10 mouse cellular contexts compared by ENCODE assay signal in the genomic region with DNA sequence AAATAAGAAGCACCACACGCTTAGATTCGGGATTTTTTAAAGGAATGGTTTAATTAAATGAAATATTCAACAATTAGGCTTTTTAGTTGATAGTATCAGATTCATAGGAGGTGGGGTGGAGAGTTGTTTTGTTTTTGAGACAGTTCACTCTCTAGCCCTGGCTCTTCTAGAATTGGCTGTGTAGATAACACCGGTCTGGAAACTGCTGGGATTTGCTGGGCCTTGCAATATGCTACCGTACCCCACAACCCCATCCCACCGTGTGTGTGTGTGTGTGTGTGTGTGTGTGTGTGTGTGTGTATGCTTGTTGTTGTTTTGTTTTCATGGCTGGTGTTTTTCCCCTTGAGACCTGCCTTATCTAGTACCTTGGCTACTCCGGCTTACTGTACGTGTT. TPM values are rescaled to one million over a fixed set of nuclear protein-coding genes. Genes with fewer than 3 reads are reported as not detected.
DNase-seq lines count a peak whose midpoint lies in the region; ATAC-seq and TF ChIP-seq lines count a peak whose summit lies in the region.
"Had no signal": no experiment of that assay in that cellular context is flagged by ENCODE, and none has a peak within 500 bp of the region (broad histone marks: within the 10 kb centered on the region; RNA-seq: fewer than 3 reads in every experiment).

No protein-coding gene starts in this region.

- no peak for TF ChIP-seq EP300 in heart, adult 2 months (IDR thresholded peaks at IDR 0.05; ENCODE audit: insufficient read depth, low read depth, low read length)
- no peak for TF ChIP-seq EP300 in ES-Bruce4 (IDR thresholded peaks at IDR 0.05; ENCODE audit: insufficient read depth, low read depth, low read length)

- WGBS in heart, embryonic 13.5 days: 31% methylated on average over 7 of the region's 7 CpGs
- 41% methylated on average over 7 of the region's 7 CpGs for WGBS in heart, adult 2 months
- 28% methylated on average over 7 of the region's 7 CpGs for WGBS in forebrain, embryonic 15.5 days
- 33% methylated on average over 7 of the region's 7 CpGs for WGBS in midbrain, embryonic 11.5 days

- H3K27me3 ChIP-seq in heart, embryonic 13.5 days (replicated peaks): no peaks in the 10 kb centered on the region
- H3K27me3 ChIP-seq in heart, adult 2 months (ENCODE audit: control insufficient read depth, insufficient read depth, low read length): no peaks in the 10 kb centered on the region; the same call in 1 of the 2 replicates
- no peaks in the 10 kb centered on the region for H3K27me3 ChIP-seq in ES-Bruce4 (ENCODE audit: control insufficient read depth, insufficient read depth, low read length, poor library complexity, severe bottlenecking)
- H3K27me3 ChIP-seq in forebrain, embryonic 15.5 days: no peaks in the 10 kb centered on the region
- no peaks in the 10 kb centered on the region for H3K27me3 ChIP-seq in midbrain, embryonic 11.5 days (ENCODE audit: control insufficient read depth, insufficient read depth, low read length)

- H3K4me3 ChIP-seq in heart, embryonic 13.5 days: peak overlapping the region; percentile 42
- H3K4me3 ChIP-seq in heart, adult 2 months: no peak overlapping the region
- 0 out of 2 replicates have a peak overlapping the region, but pooled peaks have one; percentile 21 for H3K4me3 ChIP-seq in ES-Bruce4 (ENCODE audit: low read depth, low read length)
- H3K4me3 ChIP-seq in forebrain, embryonic 15.5 days: peak overlapping the region; percentile 43
- no peak overlapping the region for H3K4me3 ChIP-seq in midbrain, embryonic 11.5 days (ENCODE audit: low read depth, low read length)
- H3K4me3 ChIP-seq: liver, embryonic 15.5 days had no signal

- TF ChIP-seq POLR2A in heart, adult 2 months (IDR thresholded peaks at IDR 0.05; ENCODE audit: insufficient read depth, low read depth, low read length): no peak
- TF ChIP-seq POLR2A in ES-Bruce4 (IDR thresholded peaks at IDR 0.05; ENCODE audit: insufficient read depth, low read length): no peak

- no peaks in the 10 kb centered on the region for H3K9me3 ChIP-seq in heart, embryonic 13.5 days
- no peaks in the 10 kb centered on the region for H3K9me3 ChIP-seq in ES-Bruce4 (replicated peaks; ENCODE audit: control insufficient read depth, insufficient read depth, low read length, poor library complexity, severe bottlenecking)
- H3K9me3 ChIP-seq in forebrain, embryonic 15.5 days: no peaks in the 10 kb centered on the region
- no peaks in the 10 kb centered on the region for H3K9me3 ChIP-seq in midbrain, embryonic 11.5 days (ENCODE audit: control insufficient read depth, low read length)
- H3K9me3 ChIP-seq: liver, embryonic 15.5 days had no signal

- H3K4me1 ChIP-seq in heart, embryonic 13.5 days: peaks cover 6% of the 10 kb centered on the region
- no peaks in the 10 kb centered on the region; the same call in 1 of the 2 replicates for H3K4me1 ChIP-seq in heart, adult 2 months (ENCODE audit: control insufficient read depth, insufficient read depth, low read length)
- H3K4me1 ChIP-seq in ES-Bruce4 (ENCODE audit: control insufficient read depth, insufficient read depth, low read length): no peaks in the 10 kb centered on the region
- peaks cover 5% of the 10 kb centered on the region for H3K4me1 ChIP-seq in forebrain, embryonic 15.5 days
- H3K4me1 ChIP-seq in midbrain, embryonic 11.5 days (ENCODE audit: control insufficient read depth, insufficient read depth, low read length): peaks cover 5% of the 10 kb centered on the region; the same call in 1 of the 2 replicates
- H3K4me1 ChIP-seq: liver, embryonic 15.5 days had no signal

- no peak for ATAC-seq in heart, embryonic 13.5 days (ENCODE audit: extremely low read depth, insufficient number of reproducible peaks, low FRiP score, low TSS enrichment)
- ATAC-seq in forebrain, embryonic 15.5 days (replicated peaks): peak; percentile 77
- peak; percentile 72 for ATAC-seq in midbrain, embryonic 11.5 days (ENCODE audit: low FRiP score)

- intact Hi-C loops in heart, adult 2 months (cut with DNase I): no loop called here
- intact Hi-C loops in left cerebral cortex, postnatal 4 days (cut with DNase I): no loop called here

- no peak for TF ChIP-seq CTCF in heart, adult 2 months (IDR thresholded peaks at IDR 0.05)
- no peak for TF ChIP-seq CTCF in ES-Bruce4 (IDR thresholded peaks at IDR 0.05; ENCODE audit: low read depth, low read length)

- H3K9ac ChIP-seq in heart, embryonic 13.5 days: no peak overlapping the region
- H3K9ac ChIP-seq in heart, adult 2 months (ENCODE audit: low read depth, low read length): no peak overlapping the region
- no peak overlapping the region for H3K9ac ChIP-seq in ES-Bruce4 (ENCODE audit: low read depth, poor library complexity, severe bottlenecking)
- no peak overlapping the region for H3K9ac ChIP-seq in forebrain, embryonic 15.5 days (replicated peaks)
- H3K9ac ChIP-seq in midbrain, embryonic 11.5 days (ENCODE audit: low read length): no peak overlapping the region
- H3K9ac ChIP-seq: liver, embryonic 15.5 days had no signal

- H3K36me3 ChIP-seq in heart, embryonic 13.5 days: no peaks in the 10 kb centered on the region
- no peaks in the 10 kb centered on the region for H3K36me3 ChIP-seq in heart, adult 2 months (ENCODE audit: control insufficient read depth, insufficient read depth, low read length)
- H3K36me3 ChIP-seq in ES-Bruce4 (ENCODE audit: control insufficient read depth, insufficient read depth, low read length, poor library complexity, severe bottlenecking): no peaks in the 10 kb centered on the region
- no peaks in the 10 kb centered on the region for H3K36me3 ChIP-seq in forebrain, embryonic 15.5 days
- H3K36me3 ChIP-seq in midbrain, embryonic 11.5 days (ENCODE audit: control insufficient read depth, insufficient read depth, low read length): no peaks in the 10 kb centered on the region
- H3K36me3 ChIP-seq: liver, embryonic 15.5 days had no signal

- DNase-seq in heart, adult 2 months: no peak
- no peak for DNase-seq in midbrain, embryonic 11.5 days (ENCODE audit: low spot score, missing footprints)
- DNase-seq in layer of hippocampus, postnatal 14 days (ENCODE audit: low spot score in 2 of 2): no peak
- DNase-seq in cerebellum, adult 8-10 months: no peak
- no peak for DNase-seq in left cerebral cortex, postnatal 4 days
- DNase-seq: kidney, adult 9 months had no signal

- no peaks in the 10 kb centered on the region for H3K79me2 ChIP-seq in heart, adult 2 months (replicated peaks; ENCODE audit: control insufficient read depth, insufficient read depth, low read length)

- peak overlapping the region; percentile 70 for H3K4me2 ChIP-seq in heart, embryonic 13.5 days
- peak overlapping the region; percentile 47 for H3K4me2 ChIP-seq in forebrain, embryonic 15.5 days (replicated peaks)
- peak overlapping the region; percentile 47 for H3K4me2 ChIP-seq in midbrain, embryonic 11.5 days

- H3K27ac ChIP-seq in heart, embryonic 13.5 days (replicated peaks): no peak overlapping the region
- no peak overlapping the region for H3K27ac ChIP-seq in heart, adult 2 months
- H3K27ac ChIP-seq in ES-Bruce4 (ENCODE audit: insufficient read depth, low read length): peak overlapping the region; percentile 32
- H3K27ac ChIP-seq in forebrain, embryonic 15.5 days (replicated peaks): peak overlapping the region; percentile 83; the same call in 1 of the 2 replicates
- no peak overlapping the region; the same call in 1 of the 2 replicates for H3K27ac ChIP-seq in midbrain, embryonic 11.5 days (ENCODE audit: low read depth, low read length)
- H3K27ac ChIP-seq: liver, embryonic 15.5 days had no signal

RNA-seq across cellular contexts. Expression of a gene that starts 14.8 kb away (rescaled TPM):
- 76.7 and 77.5 TPM in 2 replicates for polyA plus RNA-seq in heart, embryonic 13.5 days (2015; fragmentation: Nextera tagmentation; extraction: Ambion mirVana)
- 10 to 100 TPM; 17.1 to 18.1 TPM for total RNA-seq in heart, adult 2 months (2021)
- 8.2 and 8.6 TPM in 2 replicates for polyA plus RNA-seq in heart, adult 2 months (2012; rRNA removed)
- polyA plus RNA-seq in ES-Bruce4 (2011; ENCODE audit: insufficient read depth, insufficient read length, low read depth, missing spikeins): 434 and 464 TPM in 2 replicates
- 290 and 317 TPM in 2 replicates for polyA plus RNA-seq in forebrain, embryonic 15.5 days (2015; fragmentation: Nextera tagmentation; extraction: Ambion mirVana)
- polyA plus RNA-seq in midbrain, embryonic 11.5 days (2014; fragmentation: Nextera tagmentation; extraction: Ambion mirVana): 469 and 508 TPM in 2 replicates
- 100 to 1,000 TPM; 198 to 203 TPM for total RNA-seq in layer of hippocampus, postnatal 14 days (2021)
- total RNA-seq in left cerebral cortex, postnatal 4 days (2021): 100 to 1,000 TPM; 271 to 277 TPM

RNA-seq across cellular contexts. Expression of a gene that starts 24.3 kb away (rescaled TPM):
- polyA plus RNA-seq in heart, embryonic 13.5 days (2015; fragmentation: Nextera tagmentation; extraction: Ambion mirVana): 2.3 and 2.6 TPM in 2 replicates
- 1 to 10 TPM in 1 of 2 experiments, under 1 TPM in 1; 0.94 to 1.2 TPM for total RNA-seq in heart, adult 2 months (2021)
- polyA plus RNA-seq in heart, adult 2 months (2012; rRNA removed): 0.45 and 0.59 TPM in 2 replicates
- 8.7 and 9.2 TPM in 2 replicates for polyA plus RNA-seq in ES-Bruce4 (2011; ENCODE audit: insufficient read depth, insufficient read length, low read depth, missing spikeins)
- polyA plus RNA-seq in forebrain, embryonic 15.5 days (2015; fragmentation: Nextera tagmentation; extraction: Ambion mirVana): 5.5 and 5.7 TPM in 2 replicates
- polyA plus RNA-seq in midbrain, embryonic 11.5 days (2014; fragmentation: Nextera tagmentation; extraction: Ambion mirVana): 4.1 and 5.0 TPM in 2 replicates
- 1 to 10 TPM; 3.2 to 3.3 TPM for total RNA-seq in layer of hippocampus, postnatal 14 days (2021)
- 1 to 10 TPM; 4.2 to 5.6 TPM for total RNA-seq in left cerebral cortex, postnatal 4 days (2021)

Comparison
In these comparisons a context has a peak if more than half of its experiments do, and no peak if none do; other contexts are left out.
1. H3K4me3 ChIP-seq: peak in heart, embryonic 13.5 days (single experiment), ES-Bruce4 (single experiment) and forebrain, embryonic 15.5 days (single experiment); none in heart, adult 2 months (single experiment) and midbrain, embryonic 11.5 days (single experiment).
2. H3K27ac ChIP-seq: peak in ES-Bruce4 (single experiment) and forebrain, embryonic 15.5 days (single experiment); none in heart, embryonic 13.5 days (single experiment), heart, adult 2 months (single experiment) and midbrain, embryonic 11.5 days (single experiment).
3. Peak in every context shown above with its lines, with median percentiles within 50 percentile points of each other: H3K4me2 ChIP-seq.